Mouse (Mus musculus): ENCODE results near the gene Ifit3b.
A peak's percentile ranks its signal among the peaks of the same experiment; 100 is the strongest.
"Not testable (repeated sequence)": the region's sequence is repeated elsewhere in the genome, so short reads cannot be mapped to it uniquely, and the experiment has no call there.

Gene Ifit3b

DNA sequence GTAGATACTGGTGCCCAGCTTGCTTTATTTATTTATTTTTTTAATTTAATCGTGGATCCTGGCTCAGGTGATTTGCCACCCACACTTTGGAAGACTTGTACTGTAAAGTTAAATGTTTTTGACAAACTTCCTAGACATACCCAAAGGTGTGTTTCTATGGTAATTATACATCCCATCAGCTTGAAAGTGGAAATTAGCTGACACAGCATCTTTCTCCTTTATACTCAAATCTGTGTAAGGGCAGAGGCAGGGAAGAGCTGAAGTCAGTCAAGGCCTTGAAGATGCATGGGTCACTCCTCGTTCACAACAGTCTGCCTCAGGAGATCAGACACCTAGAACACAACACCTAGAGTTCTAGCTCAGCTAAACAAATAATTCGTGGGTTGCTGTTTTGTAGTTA is 2.3 kb downstream of the Ifit3b start:
- not testable (repeated sequence) for DNase-seq (ENCODE audit: low spot score)

DNA sequence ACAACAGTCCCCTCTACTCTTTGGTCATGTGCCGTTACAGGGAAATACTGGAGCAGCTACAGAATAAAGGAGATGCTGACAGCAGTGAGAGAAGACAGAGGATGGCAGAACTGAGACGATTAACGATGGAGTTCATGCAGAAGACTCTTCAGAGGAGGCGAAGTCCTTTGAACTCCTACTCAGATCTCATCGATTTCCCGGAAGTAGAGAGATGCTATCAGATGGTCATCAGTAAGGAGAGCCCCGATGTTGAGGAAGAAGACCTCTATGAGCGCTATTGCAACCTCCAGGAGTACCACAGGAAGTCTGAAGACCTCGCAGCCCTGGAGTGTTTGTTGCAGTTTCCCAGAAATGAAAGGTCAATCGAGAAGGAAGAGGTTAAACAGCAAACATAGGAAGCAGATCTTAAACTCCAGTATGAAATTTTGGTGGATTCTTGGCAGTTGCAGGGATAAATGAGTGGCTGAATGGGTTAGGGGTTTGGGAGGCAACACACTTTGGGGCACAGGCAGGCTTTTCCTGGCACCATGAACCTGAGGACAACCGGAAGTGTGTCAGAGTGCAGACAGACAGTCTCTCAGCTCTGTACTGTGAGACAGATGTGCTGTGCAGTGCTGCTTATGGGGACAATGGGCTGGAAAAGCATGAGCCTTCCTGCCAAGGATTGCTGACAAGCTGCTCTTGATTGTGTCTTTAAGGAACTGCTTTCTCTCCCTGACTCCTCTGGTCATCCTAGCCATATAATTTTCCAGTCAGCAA is 4.7 kb downstream of the Ifit3b start:
- DNase-seq (ENCODE audit: low spot score): not testable (repeated sequence)

GRCm38 (mm10) chr19:34620871-34621270 is 13.1 kb downstream of the Ifit3b start:
- no peak for DNase-seq (ENCODE audit: low spot score)

GRCm38 (mm10) chr19:34623781-34624180 is 16.0 kb downstream of the Ifit3b start:
- DNase-seq (ENCODE audit: low spot score): no peak

GRCm38 (mm10) chr19:34624663-34625062 is 16.9 kb downstream of the Ifit3b start:
- DNase-seq (ENCODE audit: low spot score): no peak

DNA sequence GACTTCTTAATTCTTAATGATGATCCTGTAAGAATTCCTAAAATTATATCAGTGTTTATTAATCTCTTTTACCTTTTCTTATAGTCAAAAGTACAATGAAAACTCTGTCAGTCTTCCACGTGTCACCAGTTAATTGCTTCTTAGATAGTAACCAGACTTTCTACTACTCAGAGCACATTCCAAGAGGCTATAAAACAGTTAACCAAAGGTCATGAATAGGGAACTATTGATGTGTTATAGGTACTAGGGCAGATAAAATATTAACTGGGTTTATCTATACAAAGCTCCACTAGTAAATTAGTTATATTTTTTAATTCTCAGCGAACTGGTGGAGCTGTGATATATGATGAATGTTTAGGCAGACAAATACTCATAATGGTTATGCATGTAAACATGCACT is 19.7 kb downstream of the Ifit3b start:
- DNase-seq (ENCODE audit: low spot score): no peak

DNA sequence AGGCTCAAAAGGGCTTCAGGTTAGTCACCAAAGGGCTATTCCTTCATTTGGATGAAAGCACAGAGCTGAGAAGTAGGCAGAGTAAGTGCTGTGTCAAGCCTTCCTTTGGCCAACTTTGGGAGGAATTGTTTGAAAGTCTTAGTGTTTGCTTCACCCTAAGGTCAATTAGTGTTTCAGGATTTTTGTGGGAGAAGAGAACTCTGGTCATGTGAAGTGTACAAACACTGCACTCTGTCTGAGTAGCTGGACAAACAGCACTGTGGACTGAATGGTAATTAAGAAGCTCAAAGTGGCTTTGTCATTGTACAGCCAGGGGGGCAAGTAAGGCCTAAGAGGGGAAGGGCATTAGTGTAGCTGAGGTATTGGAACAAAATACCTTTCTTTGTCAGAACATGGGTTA is 23.7 kb downstream of the Ifit3b start:
- no peak for DNase-seq (ENCODE audit: low spot score)

DNA sequence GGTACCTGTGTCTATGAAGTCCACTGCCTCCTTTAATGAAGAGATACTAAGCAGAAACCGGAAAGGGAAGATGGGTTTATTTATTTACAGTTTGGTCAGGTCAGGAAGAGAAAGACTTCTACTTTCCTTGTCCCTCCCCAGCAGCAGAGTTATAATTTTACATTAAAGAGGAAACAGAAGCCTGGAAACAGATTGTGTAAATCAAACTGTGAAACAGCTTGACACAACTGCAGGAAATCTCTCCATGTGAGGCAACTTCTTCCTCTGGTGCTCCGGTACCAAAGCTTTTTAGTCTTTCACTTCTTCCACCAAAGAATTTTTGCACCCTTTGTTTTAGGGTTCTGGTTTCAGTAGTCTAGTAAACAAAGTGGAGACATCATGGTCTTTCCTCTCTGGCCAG is 25.7 kb downstream of the Ifit3b start:
- DNase-seq (ENCODE audit: low spot score): no peak

DNA sequence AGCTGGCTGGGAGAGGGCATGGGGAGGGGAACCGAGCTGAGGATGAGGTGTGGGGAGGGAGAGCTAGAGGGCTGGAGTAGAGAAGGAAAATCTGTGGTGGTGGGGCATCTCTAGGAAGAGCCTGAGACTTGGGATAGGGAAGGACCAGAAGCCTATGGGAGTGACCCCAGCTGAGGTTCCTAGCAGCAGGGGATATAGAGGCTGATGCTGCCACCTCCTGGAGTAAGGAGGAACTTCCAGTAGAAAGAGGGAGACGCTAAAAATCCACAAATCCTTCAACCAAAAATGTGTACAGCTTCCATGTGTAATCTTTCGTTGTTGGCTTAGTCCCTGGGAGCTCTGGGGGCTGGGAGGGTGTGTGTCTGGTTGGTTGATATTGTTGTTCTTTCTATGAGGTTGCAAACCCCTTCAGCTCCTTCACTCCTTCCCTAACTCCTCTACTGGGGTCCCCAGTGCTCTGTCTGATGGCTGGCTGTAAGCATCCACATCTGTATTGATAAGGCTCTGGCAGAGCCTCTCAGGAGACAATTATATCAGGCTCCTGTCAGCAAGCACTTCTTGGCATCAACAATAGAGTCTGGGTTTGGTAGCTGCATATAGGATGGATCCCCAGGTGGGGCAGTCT is 29.3 kb downstream of the Ifit3b start:
- DNase-seq (ENCODE audit: low spot score): no peak

GRCm38 (mm10) chr19:34640623-34641022 is 32.9 kb downstream of the Ifit3b start, which contains the start of the genes Ifit1bl2 and Ifit1:
Ifit1bl2 (minus strand) TSS chr19:34640743.
Ifit1 (plus strand) TSS chr19:34640871.
- DNase-seq (ENCODE audit: low spot score): no peak

- DNase-seq (ENCODE audit: low spot score): no peak
Observed at GRCm38 (mm10) chr19:34642616-34643015, 34.8 kb downstream of the Ifit3b start.

DNA sequence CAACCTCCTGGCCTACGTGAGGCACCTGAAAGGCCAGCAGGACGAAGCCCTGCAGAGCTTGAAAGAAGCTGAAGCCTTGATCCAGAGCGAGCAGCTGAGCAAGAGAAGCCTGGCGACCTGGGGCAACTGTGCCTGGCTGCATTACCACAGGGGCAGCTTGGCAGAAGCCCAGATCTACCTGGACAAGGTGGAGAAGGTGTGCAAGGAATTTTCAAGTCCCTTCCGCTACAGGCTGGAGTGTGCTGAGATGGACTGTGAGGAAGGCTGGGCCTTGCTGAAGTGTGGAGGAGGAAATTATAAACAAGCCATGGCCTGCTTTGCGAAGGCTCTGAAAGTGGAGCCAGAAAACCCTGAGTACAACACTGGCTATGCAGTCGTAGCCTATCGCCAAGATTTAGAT is 39.9 kb downstream of the Ifit3b start:
- DNase-seq (ENCODE audit: low spot score): not testable (repeated sequence)

GRCm38 (mm10) chr19:34650276-34650675 is 42.5 kb downstream of the Ifit3b start:
- DNase-seq (ENCODE audit: low spot score): no peak

DNA sequence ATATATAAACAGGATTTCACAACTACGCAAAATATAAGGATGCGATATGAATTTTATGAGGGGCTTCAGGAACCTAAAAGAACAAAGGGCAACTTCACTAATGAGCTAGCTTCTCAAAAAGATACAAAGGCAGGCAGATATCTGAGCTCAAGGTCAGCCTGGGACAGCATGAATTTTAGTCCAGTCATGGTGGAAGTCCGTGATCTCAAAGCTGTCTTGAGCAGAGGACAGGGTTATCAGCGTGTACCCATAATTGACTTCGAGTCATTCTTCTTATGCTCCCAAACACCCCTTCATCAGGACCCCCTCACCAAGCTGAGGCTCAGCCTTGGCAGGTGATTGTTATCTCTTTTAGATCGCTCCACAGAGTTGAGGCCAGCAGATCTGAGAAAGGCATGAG is 43.2 kb downstream of the Ifit3b start:
- DNase-seq (ENCODE audit: low spot score): no peak

GRCm38 (mm10) chr19:34655227-34655805 is 47.5 kb downstream of the Ifit3b start:
- DNase-seq (ENCODE audit: low spot score): no peak

DNA sequence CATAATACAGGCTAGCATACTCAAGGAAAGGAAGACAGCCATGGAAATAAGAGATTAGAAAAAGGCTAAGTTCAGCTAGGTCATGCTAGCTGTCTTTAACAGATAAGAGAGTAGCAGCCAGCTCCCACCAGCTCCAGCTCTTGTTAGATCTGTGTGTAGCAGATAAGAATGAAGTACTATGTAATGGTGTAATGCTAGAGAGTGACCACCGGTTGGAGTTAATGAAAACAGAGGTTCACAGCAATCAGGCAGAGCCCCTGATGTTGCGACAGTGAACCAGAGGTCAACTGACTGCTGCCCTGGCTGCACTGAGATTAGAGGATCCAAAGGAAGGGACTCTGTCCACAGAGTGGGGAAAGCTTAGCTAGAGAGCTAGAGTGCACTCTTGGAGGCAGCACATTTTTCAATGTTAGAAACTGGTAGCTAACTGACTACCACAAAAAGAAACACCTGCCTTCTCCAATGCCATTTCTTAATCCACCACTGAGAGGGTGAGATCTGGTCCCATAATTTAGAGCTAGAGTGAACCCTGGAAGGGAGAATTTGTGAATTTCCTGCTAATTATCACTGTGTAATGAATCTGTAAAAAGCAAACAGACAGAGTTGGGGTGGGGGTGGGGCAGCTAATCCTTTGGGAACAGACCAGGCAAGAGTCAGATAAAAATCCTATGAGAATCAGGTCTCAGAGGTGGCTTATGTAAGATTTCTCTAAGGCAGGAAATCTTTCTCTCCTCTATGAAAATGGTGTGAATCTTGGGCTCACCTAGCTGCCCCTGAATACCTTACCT is 48.9 kb downstream of the Ifit3b start:
- DNase-seq (ENCODE audit: low spot score): no peak

GRCm38 (mm10) chr19:34662067-34662507 is 54.3 kb downstream of the Ifit3b start:
- peak; percentile 24 for DNase-seq (ENCODE audit: low spot score)

DNA sequence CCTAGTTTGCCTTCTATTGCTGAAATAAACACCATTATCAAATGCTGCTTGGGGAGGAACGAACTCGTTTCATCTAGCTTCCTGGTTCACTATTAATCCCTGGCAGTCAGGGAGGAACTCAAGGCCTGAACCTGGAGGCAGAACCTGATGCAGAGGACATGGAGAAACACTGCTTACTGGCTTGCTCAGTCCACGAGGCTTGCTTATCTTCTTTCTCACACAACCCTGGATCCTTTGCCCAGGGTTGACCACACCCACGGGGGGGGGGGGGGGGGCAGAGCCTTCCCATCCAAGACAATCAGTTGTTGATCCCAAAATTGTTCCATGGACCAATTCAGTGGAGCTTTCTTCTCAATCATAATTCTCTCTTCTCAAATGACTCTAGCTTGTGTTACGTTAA is 55.0 kb downstream of the Ifit3b start:
- DNase-seq (ENCODE audit: low spot score): no peak

Data from testis, postnatal 14 days (tissue).